Mouse (Mus musculus) CH12.LX (cell line): ENCODE measurements around the gene Fam19a5.

Experiments used
- CHD1 ChIP-seq: IDR thresholded peaks from 2 replicates; pipeline ENCODE4 v1.6.1; 2012; ENCODE audit warnings: low read depth, low read length, improper control_type of control experiment, inconsistent platforms
- CTCF ChIP-seq, 2 experiments: IDR thresholded peaks in 1 of 2; conservative IDR thresholded peaks in 1 of 2; 2 replicates each; pipeline ENCODE4 v1.5.1; 2011 to 2012; ENCODE audit warnings: low read depth in 2 of 2, low read length in 2 of 2, improper control_type of control experiment in 1 of 2, inconsistent platforms in 1 of 2, mild to moderate bottlenecking in 1 of 2, moderate library complexity in 1 of 2
- GABPA ChIP-seq: IDR thresholded peaks from 2 replicates; pipeline ENCODE4 v1.6.1; 2012; ENCODE audit warnings: low read depth, low read length, improper control_type of control experiment, inconsistent platforms; ENCODE audit not compliant: insufficient replicate concordance
- MAFK ChIP-seq: IDR thresholded peaks from 2 replicates; pipeline ENCODE4 v1.6.1; 2011; ENCODE audit warnings: low read length, improper control_type of control experiment; ENCODE audit not compliant: insufficient replicate concordance
- MAZ ChIP-seq: IDR thresholded peaks from 2 replicates; pipeline ENCODE4 v1.6.1; 2012; ENCODE audit warnings: low read depth, mild to moderate bottlenecking, inconsistent platforms, low read length, improper control_type of control experiment, moderate library complexity
- MEF2A ChIP-seq: IDR thresholded peaks from 2 replicates; pipeline ENCODE4 v1.6.1; 2014; ENCODE audit warnings: low read depth, mild to moderate bottlenecking, inconsistent platforms, low read length, improper control_type of control experiment, borderline replicate concordance
- POLR2A ChIP-seq: IDR thresholded peaks from 2 replicates; pipeline ENCODE4 v1.6.1; 2011; ENCODE audit warnings: low read depth, mild to moderate bottlenecking, improper control_type of control experiment, low read length
- RCOR1 ChIP-seq: conservative IDR thresholded peaks from 2 replicates; pipeline ENCODE4 v1.6.1; 2012; ENCODE audit warnings: low read depth, mild to moderate bottlenecking, inconsistent platforms, low read length, improper control_type of control experiment
- UBTF ChIP-seq: IDR thresholded peaks from 2 replicates; pipeline ENCODE4 v1.6.1; 2012; ENCODE audit warnings: low read depth, mild to moderate bottlenecking, inconsistent platforms, low read length, improper control_type of control experiment, moderate library complexity
- ZKSCAN1 ChIP-seq: IDR thresholded peaks from 2 replicates; pipeline ENCODE4 v1.6.1; 2012; ENCODE audit warnings: low read depth, inconsistent platforms, low read length, improper control_type of control experiment, borderline replicate concordance
- ZMIZ1 ChIP-seq: IDR thresholded peaks from 2 replicates; pipeline ENCODE4 v1.6.1; 2012; ENCODE audit warnings: low read depth, mild to moderate bottlenecking, inconsistent platforms, low read length, improper control_type of control experiment

- TF ChIP-seq ZKSCAN1 = no peak
- TF ChIP-seq UBTF = no peak
- no peak for TF ChIP-seq GABPA
- no peak for TF ChIP-seq RCOR1
- no peak for TF ChIP-seq POLR2A
- no peak for TF ChIP-seq MEF2A
- no peak for TF ChIP-seq CTCF (conservative IDR thresholded peaks at IDR 0.05 in 1 of 2, IDR thresholded peaks at IDR 0.05 in 1 of 2; ENCODE audit: low read depth in 2 of 2, low read length in 2 of 2)
- no peak for TF ChIP-seq MAFK
- no peak for TF ChIP-seq CHD1
- no peak for TF ChIP-seq ZMIZ1
- no peak for TF ChIP-seq MAZ
Measured at GRCm38 (mm10) chr15:87691271-87691955, 147.3 kb downstream of the Fam19a5 start.
